Comparison of ENCODE assay signal across 13 mouse cellular contexts in genomic region chr19:47413458-47414005, GRCm38 (mm10). TPM values are rescaled to one million over a fixed set of nuclear protein-coding genes. Genes with fewer than 3 reads are reported as not detected.
A peak's percentile ranks its signal among the peaks of the same experiment; 100 is the strongest.
DNase-seq lines count a peak whose midpoint lies in the region; ATAC-seq lines count a peak whose summit lies in the region.
"Had no signal": no experiment of that assay in that cellular context is flagged by ENCODE, and none has a peak within 500 bp of the region (broad histone marks: within the 10 kb centered on the region; RNA-seq: fewer than 3 reads in every experiment).

No protein-coding gene starts in this region.

- 50% methylated on average over 6 of the region's 6 CpGs for WGBS in heart, embryonic 13.5 days
- 76% methylated on average over 6 of the region's 6 CpGs for WGBS in liver, embryonic 13.5 days (ENCODE audit: insufficient replicate concordance)
- 74% methylated on average over 6 of the region's 6 CpGs for WGBS in stomach, embryonic 16.5 days

- peak; percentile 69 to 79 for DNase-seq in cerebellum, postnatal 10 days
- no peak for DNase-seq in cerebellum, postnatal 25 days
- no peak for DNase-seq in heart, postnatal 36 days
- no peak for DNase-seq in liver, embryonic 13.5 days
- no peak for DNase-seq in liver
- DNase-seq: adrenal gland, postnatal 25 days; cerebellum, adult 11-12 months; lung, adult 2 months; right cerebral cortex, postnatal 25 days had no signal

- no peak overlapping the region for H3K4me2 ChIP-seq in heart, embryonic 13.5 days
- H3K4me2 ChIP-seq in liver, embryonic 13.5 days: no peak overlapping the region
- no peak overlapping the region for H3K4me2 ChIP-seq in stomach, embryonic 16.5 days (ENCODE audit: low read depth, low read length)
- H3K4me2 ChIP-seq: hindbrain, embryonic 12.5 days had no signal

- H3K36me3 ChIP-seq in heart, embryonic 13.5 days: peaks cover 7% of the 10 kb centered on the region; the same call in 1 of the 2 replicates
- H3K36me3 ChIP-seq in liver, embryonic 13.5 days: no peaks in the 10 kb centered on the region
- no peaks in the 10 kb centered on the region for H3K36me3 ChIP-seq in stomach, embryonic 16.5 days (ENCODE audit: control insufficient read depth, insufficient read depth, low read length)
- H3K36me3 ChIP-seq: hindbrain, embryonic 12.5 days had no signal

- peaks cover 72% of the 10 kb centered on the region for H3K4me1 ChIP-seq in heart, embryonic 13.5 days
- peaks cover 29% of the 10 kb centered on the region for H3K4me1 ChIP-seq in liver, embryonic 13.5 days (replicated peaks)
- H3K4me1 ChIP-seq in stomach, embryonic 16.5 days (ENCODE audit: control insufficient read depth, insufficient read depth, low read length): peaks cover 28% of the 10 kb centered on the region

- ATAC-seq in heart, embryonic 13.5 days (ENCODE audit: extremely low read depth, insufficient number of reproducible peaks, low FRiP score, low TSS enrichment): no peak
- ATAC-seq in liver, embryonic 13.5 days (ENCODE audit: low read depth): no peak
- ATAC-seq in stomach, embryonic 16.5 days (ENCODE audit: insufficient read depth, low FRiP score): no peak
- ATAC-seq in inflammation-experienced regulatory T-cells, adult 6 months: no peak

- H3K4me3 ChIP-seq in heart, embryonic 13.5 days: no peak overlapping the region
- H3K4me3 ChIP-seq in liver, embryonic 13.5 days (replicated peaks): no peak overlapping the region
- H3K4me3 ChIP-seq in stomach, embryonic 16.5 days (replicated peaks; ENCODE audit: low read length): no peak overlapping the region
- H3K4me3 ChIP-seq: hindbrain, embryonic 12.5 days had no signal

- H3K27ac ChIP-seq in heart, embryonic 13.5 days (replicated peaks): no peak overlapping the region
- 0 out of 2 replicates have a peak overlapping the region, but pooled peaks have one; percentile 29 for H3K27ac ChIP-seq in liver, embryonic 13.5 days
- peak overlapping the region; percentile 40; the same call in 1 of the 2 replicates for H3K27ac ChIP-seq in stomach, embryonic 16.5 days (ENCODE audit: low read length)
- H3K27ac ChIP-seq: hindbrain, embryonic 12.5 days had no signal

- H3K9ac ChIP-seq in heart, embryonic 13.5 days: peak overlapping the region; percentile 47
- H3K9ac ChIP-seq in liver, embryonic 13.5 days: no peak overlapping the region
- no peak overlapping the region for H3K9ac ChIP-seq in stomach, embryonic 16.5 days (ENCODE audit: low read length)
- H3K9ac ChIP-seq: hindbrain, embryonic 12.5 days had no signal

- intact Hi-C loops in heart, postnatal 36 days (cut with DNase I): no loop called here

- H3K27me3 ChIP-seq in heart, embryonic 13.5 days (replicated peaks): no peaks in the 10 kb centered on the region
- no peaks in the 10 kb centered on the region for H3K27me3 ChIP-seq in liver, embryonic 13.5 days
- H3K27me3 ChIP-seq in stomach, embryonic 16.5 days (ENCODE audit: control insufficient read depth, insufficient read depth, low read length): no peaks in the 10 kb centered on the region
- H3K27me3 ChIP-seq: hindbrain, embryonic 12.5 days had no signal

- no peaks in the 10 kb centered on the region for H3K9me3 ChIP-seq in heart, embryonic 13.5 days
- no peaks in the 10 kb centered on the region for H3K9me3 ChIP-seq in liver, embryonic 13.5 days (replicated peaks)
- no peaks in the 10 kb centered on the region for H3K9me3 ChIP-seq in stomach, embryonic 16.5 days (replicated peaks; ENCODE audit: control insufficient read depth, low read length)
- H3K9me3 ChIP-seq: hindbrain, embryonic 12.5 days had no signal

RNA-seq across cellular contexts. Expression of gene Sh3pxd2a, which starts 50.7 kb away (rescaled TPM):
- 5.4 and 5.7 TPM in 2 replicates for polyA plus RNA-seq in heart, embryonic 13.5 days (2015; fragmentation: Nextera tagmentation; extraction: Ambion mirVana)
- total RNA-seq in heart, postnatal 36 days (2021): 10 to 100 TPM; 47.7 to 59.2 TPM
- 0.54 and 0.62 TPM in 2 replicates for polyA plus RNA-seq in liver, embryonic 13.5 days (2015; fragmentation: Nextera tagmentation; extraction: Ambion mirVana)
- polyA plus RNA-seq in stomach, embryonic 16.5 days (2015; fragmentation: Nextera tagmentation; extraction: Ambion mirVana): 6.3 and 6.6 TPM in 2 replicates
- under 1 TPM; 0.30 to 0.87 (median 0.54) TPM for polyA plus RNA-seq in inflammation-experienced regulatory T-cells, adult 6 months (2017; shearing (Covaris generic))

Comparison
In these comparisons a context has a peak if more than half of its experiments do, and no peak if none do; other contexts are left out.
1. DNase-seq: peak in cerebellum, postnatal 10 days (2 of 2); none in cerebellum, postnatal 25 days (0 of 2), heart, postnatal 36 days (0 of 2), liver, embryonic 13.5 days (single experiment) and liver (single experiment).